Mouse (Mus musculus) CD4-positive, CD25-positive, alpha-beta regulatory T cell, adult 2 months (primary cell): ENCODE measurements around the gene Tmcc2.

Source experiments
- DNase-seq: peaks from one replicate; pipeline ENCODE4 v3.0.0-alpha.2; 2012; ENCODE audit warnings: low read depth, low spot score

Tmcc2 gene

GRCm38 (mm10) chr1:132391580-132392022 is 520 bp upstream of the Tmcc2 start:
- DNase-seq: peak; percentile 31

DNA sequence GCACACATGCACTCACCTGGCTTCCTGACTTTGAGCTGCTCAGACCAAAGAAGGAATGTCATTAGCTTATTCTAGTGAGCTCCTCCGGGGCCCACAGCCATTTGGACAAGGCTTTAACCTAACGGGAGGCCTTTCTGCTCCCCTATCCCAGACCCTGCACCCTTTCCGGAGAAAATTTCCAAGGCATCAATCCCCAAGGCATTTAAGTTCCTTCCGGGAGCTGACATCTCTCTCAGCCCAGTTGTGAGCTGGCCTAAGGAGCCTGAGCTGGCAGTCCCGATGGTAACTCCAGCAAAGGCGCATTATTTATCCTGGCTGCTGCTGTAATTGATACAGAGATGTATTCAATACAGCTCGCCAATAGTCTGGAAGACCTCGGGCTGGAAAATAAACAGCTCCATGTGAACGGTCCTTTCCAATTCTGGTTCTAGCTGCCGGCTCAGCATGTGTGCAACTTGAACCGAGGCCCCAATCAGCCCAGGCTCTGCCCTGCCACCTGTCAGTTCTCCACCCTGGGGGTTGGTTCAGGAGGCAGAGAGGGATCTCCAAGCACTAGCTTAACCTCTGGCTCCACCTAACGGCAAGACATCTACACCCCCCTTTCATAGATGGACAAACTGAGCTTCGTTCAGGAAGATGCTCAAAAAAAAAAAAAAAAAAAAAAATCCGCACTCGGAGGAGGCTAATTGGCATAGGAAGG is 1.0 kb downstream of the Tmcc2 start:
- peak; percentile 74 for DNase-seq

- DNase-seq: no peak
Measured at GRCm38 (mm10) chr1:132388813-132389803, 2.0 kb downstream of the Tmcc2 start.

DNA sequence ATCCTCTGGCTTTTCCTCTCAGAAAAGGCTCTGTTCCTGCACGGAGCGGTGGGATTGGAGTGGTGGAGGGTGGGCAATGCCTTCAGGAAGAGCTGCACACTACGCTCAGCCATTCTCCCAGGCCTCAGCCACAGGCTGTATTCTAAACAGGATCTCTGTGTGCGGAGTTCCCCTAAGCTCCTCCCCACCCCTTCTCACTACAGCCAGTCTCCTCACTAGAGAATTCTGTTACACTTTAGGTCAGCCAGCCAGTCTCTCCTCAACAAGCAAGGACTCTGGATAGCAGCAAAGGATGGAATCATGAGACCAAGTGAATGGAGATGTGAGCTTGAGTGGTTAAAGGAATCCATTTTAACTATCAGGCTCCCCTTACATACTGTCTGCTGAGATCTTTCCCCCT is 3.1 kb downstream of the Tmcc2 start:
- no peak for DNase-seq

- DNase-seq: no peak
Measured at GRCm38 (mm10) chr1:132386266-132386665, 4.8 kb downstream of the Tmcc2 start.

DNA sequence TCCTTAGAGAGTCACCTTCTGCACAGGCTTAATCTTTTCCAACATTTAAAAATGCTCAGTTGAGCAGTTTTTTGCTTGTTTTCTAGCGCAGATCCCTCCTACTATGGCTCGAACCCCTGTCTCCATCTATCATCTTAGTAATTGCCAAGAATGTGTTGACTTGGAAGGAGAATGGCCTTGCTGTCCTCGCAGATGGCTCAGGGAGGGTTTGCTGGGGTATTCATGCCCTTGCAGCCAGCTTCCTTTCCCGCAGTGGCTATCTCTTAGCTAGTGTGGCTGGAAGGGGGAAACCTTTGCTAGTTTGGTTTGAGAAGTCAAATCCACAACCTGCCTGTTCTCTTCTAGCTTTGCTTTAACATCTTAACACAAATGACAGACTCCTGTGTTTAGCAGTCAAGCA is 5.4 kb downstream of the Tmcc2 start:
- DNase-seq: no peak

- DNase-seq: no peak
Measured at GRCm38 (mm10) chr1:132385266-132385665, 5.8 kb downstream of the Tmcc2 start.

GRCm38 (mm10) chr1:132384001-132384554 is 7.0 kb downstream of the Tmcc2 start:
- DNase-seq: peak; percentile 10

- no peak for DNase-seq
Measured at GRCm38 (mm10) chr1:132381929-132382328, 9.2 kb downstream of the Tmcc2 start.

DNA sequence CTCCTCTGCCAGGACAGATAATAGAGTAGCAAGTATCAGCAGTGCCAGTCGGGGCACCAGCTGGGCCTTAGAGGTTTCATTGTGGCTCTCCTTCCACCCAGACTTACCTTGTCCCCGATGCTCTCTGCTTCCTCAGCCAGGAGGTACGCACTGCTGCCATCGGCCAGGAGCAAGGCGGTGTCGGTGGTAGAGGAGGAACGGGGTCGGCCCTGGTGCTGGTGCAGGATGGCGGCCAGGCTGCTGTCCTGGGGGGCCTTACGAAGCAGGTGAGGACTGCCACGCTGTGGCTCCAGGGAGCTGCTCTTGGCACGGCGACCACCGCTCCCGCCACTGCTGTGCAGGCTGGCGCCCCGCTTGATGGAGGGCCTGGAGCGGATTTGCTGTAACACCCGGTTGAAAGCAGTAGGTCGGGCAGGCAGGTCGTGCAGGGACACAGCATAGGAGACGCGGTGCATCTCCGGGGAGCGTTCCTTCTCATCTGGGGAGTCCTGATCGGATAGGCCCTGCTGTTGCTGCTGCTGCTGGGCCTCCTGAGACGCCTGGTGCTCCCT is 10.5 kb downstream of the Tmcc2 start:
- DNase-seq: no peak

- no peak for DNase-seq
Measured at GRCm38 (mm10) chr1:132377811-132378210, 13.3 kb downstream of the Tmcc2 start.

- DNase-seq: no peak
Measured at GRCm38 (mm10) chr1:132377055-132377365, 14.1 kb downstream of the Tmcc2 start.

DNA sequence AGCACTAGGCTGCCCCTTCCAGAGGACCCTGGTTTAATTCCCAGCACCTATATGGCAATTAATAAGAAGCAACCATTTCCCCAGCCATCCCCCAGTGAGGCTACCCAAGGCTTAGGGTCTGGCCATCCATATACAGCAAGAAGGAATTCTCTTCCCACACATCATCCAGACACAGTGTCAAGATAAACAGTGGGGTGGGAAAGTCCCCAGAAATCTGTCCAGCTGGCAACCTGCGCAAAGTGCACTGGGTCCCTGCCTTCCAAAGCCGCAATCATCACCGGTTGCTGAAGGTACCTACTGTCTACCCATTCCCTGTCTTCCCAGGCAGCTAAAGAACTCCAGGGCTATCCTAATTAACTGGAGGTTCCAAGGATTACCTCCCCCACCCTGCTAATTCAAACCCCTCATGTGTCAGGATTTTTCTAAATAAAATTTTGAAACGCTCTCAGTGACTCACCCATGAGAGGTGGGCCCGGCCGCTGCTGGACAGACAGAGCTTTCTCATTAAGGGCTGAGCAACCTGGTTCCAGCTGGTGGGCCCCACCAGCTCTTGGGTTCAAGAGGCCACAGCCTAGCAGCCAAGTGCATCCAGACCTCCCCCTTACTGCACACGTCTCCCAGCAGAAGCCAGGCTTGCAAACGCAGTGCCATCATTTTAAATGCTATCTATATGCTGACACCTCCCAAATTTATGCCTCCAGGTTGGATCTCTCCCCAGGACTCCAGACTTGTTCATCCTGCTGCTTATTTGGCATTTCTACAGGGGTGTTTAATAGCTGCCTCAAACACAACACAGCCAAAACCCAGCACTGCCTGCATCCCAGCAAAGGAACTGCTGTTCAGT is 14.6 kb downstream of the Tmcc2 start:
- DNase-seq: no peak

- no peak for DNase-seq
Measured at GRCm38 (mm10) chr1:132375256-132375655, 15.8 kb downstream of the Tmcc2 start.

DNA sequence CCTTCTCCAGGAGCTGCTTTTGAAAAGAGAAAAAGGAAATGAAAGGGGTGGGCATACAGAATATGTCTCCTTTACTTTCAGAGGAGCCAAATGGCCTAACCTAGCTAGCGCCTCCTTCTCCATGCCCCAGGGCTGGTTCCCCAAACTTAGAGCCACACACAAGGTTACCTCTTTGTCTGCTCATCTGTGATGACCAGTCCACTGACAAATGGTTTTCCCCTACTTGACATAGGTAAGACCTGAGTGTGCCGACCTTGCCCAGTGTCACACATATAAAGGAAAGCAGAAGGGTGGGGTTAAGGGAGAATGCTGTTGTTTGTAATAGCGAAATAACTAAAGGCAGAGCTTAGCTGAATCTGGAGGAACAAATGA is 16.2 kb downstream of the Tmcc2 start:
- no peak for DNase-seq

DNA sequence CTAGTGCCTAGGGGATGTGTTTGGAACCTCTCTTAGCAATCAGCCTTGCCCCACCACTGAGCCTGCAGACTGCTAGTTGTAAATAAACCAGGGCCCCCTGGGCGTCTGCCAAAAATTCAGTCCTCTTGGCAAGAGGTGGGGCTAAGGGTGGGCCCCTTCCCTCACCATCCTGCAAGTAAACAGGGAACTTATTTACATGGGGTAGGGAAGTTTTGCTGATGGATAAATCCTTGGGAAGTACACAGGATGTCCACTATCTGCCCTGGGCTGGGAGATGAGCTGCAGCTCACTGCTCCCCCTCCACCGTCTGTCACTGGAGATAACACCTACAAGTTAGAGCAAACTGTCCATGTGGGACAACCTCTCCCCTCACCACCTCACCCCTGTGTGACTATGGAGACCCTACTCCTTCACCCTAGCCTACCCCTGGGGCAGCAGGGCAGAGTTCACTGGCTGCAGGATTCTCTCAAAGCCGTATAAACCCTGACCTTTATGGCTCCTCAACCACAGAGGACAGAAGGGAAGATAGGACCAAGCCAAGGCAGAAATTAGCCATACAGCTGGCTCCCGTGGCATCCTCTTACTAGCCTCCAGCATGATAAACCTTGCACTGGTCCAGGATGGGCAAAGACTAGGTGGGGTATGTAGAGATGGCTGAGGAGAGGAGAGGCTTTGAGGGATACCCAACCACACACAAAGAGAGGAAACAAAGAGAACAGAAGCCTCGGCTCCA is 16.8 kb downstream of the Tmcc2 start:
- DNase-seq: no peak

DNA sequence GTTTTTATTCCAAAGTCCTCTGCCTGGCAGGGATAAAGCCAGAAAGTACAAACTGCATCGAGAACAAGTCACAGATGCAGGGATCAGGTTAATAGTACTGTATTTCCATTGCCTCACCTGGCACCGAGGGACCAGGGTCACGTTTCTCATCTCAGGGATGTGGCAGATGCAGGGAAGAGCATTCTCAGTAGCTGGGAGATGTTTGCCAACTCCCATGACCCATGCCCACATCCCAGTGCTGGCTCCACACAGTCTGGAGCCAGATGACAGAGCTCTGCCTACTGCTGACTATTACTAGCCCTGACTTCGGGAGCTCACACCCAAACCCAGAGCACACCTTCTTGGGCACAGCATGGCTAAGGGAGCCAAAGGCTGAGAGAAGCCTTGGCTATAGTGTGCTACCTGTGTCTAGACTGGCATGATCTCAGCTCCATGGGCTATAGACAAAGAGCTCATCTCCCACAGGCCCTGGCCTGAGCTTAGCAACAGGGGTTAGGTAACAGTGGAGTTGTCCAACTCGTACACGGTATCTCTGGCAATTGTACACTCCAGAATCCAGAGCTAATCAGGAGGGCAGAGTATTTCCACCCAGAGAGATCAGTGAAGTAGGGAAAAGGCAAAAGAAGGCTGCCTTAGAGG is 18.1 kb downstream of the Tmcc2 start:
- DNase-seq: no peak

GRCm38 (mm10) chr1:132372354-132372753 is 18.7 kb downstream of the Tmcc2 start:
- DNase-seq: no peak

DNA sequence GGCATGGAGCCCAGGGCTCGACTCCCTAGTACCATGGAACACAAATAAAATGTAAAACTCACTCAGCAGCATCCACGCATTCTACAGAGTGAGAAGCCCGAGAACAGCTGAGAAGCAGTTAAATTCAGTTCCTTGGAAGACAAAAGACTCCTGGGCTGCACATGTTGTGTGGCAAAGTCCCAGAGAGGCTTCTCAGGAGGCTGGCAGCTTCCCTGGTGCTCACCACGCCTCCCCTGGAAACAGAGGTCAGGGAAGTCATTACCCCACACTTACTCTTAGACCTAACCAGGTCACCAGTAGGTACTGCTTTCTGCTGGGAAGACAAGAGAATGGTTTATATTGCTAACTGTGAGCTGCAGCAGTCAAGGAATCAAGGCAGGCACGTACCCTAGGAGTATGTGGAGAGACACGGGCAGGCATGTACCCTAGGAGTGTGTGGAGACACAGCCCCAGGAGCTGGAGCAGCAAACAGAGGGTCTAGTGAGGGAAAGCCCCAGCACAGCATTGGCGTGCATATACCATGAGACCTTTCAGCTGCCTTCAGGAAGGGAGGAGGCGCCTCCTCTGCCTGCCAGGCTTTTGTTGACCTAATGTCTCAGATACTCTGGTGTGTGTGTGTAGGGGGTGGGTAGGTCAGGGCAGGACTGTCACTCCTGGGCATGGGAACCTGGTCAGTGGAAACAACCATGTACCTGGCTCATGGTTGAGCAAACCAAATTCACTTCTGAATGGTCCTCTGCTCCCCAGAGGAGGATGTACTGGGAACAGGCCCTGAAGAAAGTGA is 19.6 kb downstream of the Tmcc2 start:
- no peak for DNase-seq
